Mouse (Mus musculus): ENCODE measurements at regions not wholly inside any gene's neighbourhood (a gene's known extent, or its start where the extent isn't known, plus 50 kb on each side); places are given as distances from the start of the nearest gene placed in this dataset.

GRCm38 (mm10) chr10:51282451-51282850, 198.0 kb upstream of the Gm49339 start:
- DNase-seq (ENCODE audit: low spot score in 2 of 2) = no peak
- intact Hi-C loops (cut with DNase I) = no loop called here

GRCm38 (mm10) chr10:51284538-51284937, 195.9 kb upstream of the Gm49339 start:
- no peak for DNase-seq (ENCODE audit: low spot score in 2 of 2)
- intact Hi-C loops (cut with DNase I) = no loop called here

DNA sequence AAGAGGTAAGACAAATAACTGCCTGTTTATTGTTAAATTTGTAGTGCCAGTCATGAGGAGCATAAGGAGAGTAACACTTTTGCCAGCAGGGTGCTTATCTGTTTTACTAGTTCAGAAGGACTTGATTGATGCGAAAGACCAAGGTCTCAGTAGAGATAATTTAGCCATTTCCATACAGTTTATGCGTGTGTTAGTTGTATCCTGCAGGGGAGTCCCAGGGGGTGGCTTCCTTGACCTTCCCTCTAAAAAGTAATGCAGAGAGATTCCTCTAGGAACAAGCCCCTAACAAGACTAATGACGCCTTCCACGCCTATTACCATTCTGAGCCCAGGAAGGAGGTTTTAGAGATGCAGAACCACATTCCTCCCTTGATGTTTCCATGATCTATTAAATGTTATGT, 192.6 kb upstream of the Gm49339 start:
- intact Hi-C loops (cut with DNase I) = no loop called here
- DNase-seq (ENCODE audit: low spot score in 2 of 2) = no peak

DNA sequence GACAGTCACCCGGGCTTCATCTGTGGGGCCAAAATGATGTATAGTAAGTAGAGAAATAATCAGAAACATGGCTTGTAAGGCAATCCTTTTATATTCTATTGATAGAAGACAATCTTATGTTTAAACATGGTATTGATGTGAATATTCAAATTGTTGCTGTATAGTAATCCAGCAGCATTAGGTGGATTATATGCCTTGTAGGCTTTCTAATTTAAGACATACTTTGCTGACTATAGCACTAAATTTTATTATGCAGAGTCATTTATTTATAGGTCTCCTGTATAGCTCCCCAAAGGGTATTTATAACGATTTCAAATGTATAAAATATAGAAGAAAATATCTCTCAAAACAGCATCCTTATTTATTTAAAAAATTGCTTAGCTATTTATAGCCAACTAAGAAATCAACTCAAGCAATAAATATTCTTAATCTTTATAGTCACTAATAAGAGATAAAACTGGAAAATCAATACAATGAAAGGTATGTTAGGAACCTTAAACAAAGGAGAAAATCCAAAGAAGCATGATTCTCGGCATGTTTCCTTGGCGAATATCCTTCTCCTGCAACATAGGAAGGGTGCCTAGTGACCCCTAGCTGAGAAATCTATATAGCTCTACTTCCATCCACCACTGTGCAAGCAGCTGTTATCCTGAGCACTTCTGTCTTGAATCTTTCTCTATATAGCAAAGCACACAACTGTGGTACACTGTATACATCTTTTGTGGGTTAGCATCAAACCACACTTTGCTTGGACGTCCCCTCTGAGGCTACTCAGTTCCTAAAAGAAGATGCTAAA, 188.8 kb upstream of the Gm49339 start:
- no peak for DNase-seq (ENCODE audit: low spot score in 2 of 2)
- intact Hi-C loops (cut with DNase I) = loop anchor here (10.0 kb wide), 1 partner anchor 587 kb away; no protein-coding TSS in a partner anchor

GRCm38 (mm10) chr10:51312814-51313213, 167.6 kb upstream of the Gm49339 start:
- intact Hi-C loops (cut with DNase I) = no loop called here
- DNase-seq (ENCODE audit: low spot score in 2 of 2) = no peak

DNA sequence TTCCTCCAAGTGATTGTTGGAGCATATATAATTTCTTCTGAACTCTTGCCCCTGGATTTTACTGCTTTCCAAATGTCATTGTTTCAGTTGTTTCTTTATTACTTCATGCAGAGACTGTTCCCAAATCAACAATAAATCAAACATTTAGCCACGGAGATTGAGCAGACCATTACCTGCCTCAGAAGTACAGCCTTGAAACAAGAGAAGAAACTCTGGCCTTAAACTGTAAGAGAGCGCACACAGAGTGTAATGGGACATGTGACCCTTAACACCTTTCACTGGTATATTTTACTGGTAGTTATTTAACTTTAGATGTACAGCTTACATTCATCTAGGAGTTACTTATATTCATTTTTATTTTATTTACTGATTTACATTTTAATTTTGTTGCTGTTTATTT, 160.2 kb upstream of the Gm49339 start:
- intact Hi-C loops (cut with DNase I) = no loop called here
- DNase-seq (ENCODE audit: low spot score in 2 of 2) = no peak

DNA sequence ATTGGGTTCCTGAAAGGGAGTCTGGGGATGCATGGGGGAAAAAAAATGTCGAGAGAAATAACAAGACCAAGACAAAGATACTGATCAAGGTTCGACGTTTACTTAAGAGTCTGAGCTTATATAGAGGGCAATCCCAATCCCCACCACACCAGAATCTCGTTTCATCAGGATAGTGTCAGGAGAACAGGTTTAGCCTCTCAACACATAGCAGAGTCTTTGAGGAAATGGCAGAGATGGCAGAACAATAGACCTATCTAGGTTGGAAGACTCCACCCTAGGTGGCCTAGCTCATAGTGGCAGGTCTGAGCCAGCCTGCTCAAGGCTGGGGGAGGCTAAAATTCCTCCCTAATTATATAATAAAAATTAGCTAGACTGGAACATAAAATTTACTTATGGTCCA, 151.6 kb upstream of the Gm49339 start:
- intact Hi-C loops (cut with DNase I) = no loop called here

DNA sequence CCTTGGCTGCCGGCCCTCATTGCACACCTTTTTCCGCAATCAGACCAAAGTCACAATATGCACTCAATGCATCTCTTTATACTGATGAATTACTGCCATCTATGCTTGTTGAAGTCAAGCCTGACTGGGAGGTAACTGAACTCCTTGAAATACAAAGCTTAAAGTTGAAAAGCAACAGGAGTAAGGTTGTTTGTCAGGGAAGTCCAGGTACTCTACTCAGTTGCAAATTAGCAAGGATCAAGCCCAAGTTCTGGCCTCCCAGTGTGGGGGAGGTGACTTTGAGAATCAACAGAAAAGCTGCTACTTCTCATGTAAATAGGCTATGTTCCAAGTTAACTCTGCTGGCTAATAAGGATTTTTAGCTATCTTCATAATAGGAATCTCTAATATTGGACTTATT, 151.0 kb upstream of the Gm49339 start:
- intact Hi-C loops (cut with DNase I) = no loop called here
- no peak for DNase-seq (ENCODE audit: low spot score in 2 of 2)

More for the DNA sequence above, 151.6 kb upstream of the Gm49339 start:
- DNase-seq (ENCODE audit: low spot score in 2 of 2) = no peak

Data from left cerebral cortex, postnatal 36 days (tissue).